Mouse (Mus musculus): ENCODE results near the gene Znhit2. TPM values are rescaled to one million over a fixed set of nuclear protein-coding genes. Genes with fewer than 3 reads are reported as not detected.

Znhit2 gene
- total and polyA plus RNA-seq, 3 experiments, result 27.0 to 37.3 TPM; not detected in 1

DNA sequence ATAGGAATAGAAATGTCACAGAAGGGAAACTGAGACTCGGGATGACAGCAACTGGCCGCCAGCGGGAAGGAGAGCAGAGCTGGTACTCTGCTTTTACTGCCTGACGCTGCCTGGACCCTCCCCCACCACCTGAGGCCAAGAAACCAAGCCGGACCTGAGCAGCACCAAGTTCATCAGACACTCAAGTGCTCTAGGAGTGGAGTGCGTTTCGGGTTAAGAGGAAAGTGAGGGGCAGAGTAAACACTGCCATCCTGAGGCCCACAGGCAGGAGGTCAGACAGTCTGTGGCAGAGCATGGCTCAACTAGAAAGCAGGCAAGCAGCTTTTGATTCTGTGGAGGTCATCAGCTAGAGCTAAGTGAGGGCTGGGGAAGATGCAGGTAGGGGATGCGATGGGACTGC is 37.9 kb upstream of the Znhit2 start:
- TF ChIP-seq MYB (IDR thresholded peaks at IDR 0.05; ENCODE audit: low read depth, low read length) (no peak), ZNF384 (IDR thresholded peaks at IDR 0.05; ENCODE audit: low read depth, low read length) (no peak), TCF12 (IDR thresholded peaks at IDR 0.05; ENCODE audit: low read depth, low read length) (no peak), TBP (IDR thresholded peaks at IDR 0.05; ENCODE audit: low read depth, low read length) (no peak), MEF2A (IDR thresholded peaks at IDR 0.05; ENCODE audit: extremely low read depth, insufficient replicate concordance, low read depth, low read length, poor library complexity, severe bottlenecking) (no peak), NRF1 (IDR thresholded peaks at IDR 0.05; ENCODE audit: insufficient read depth, low read depth, low read length, poor library complexity, severe bottlenecking) (no peak), KAT2A (conservative IDR thresholded peaks at IDR 0.05; ENCODE audit: low read depth, low read length) (no peak), MAFK (IDR thresholded peaks at IDR 0.05; ENCODE audit: borderline replicate concordance, low read depth, low read length) (no peak), USF2 (IDR thresholded peaks at IDR 0.05; ENCODE audit: borderline replicate concordance in 1 of 2, insufficient read depth in 1 of 2, low read depth in 1 of 2, low read length in 2 of 2) (no peak)

DNA sequence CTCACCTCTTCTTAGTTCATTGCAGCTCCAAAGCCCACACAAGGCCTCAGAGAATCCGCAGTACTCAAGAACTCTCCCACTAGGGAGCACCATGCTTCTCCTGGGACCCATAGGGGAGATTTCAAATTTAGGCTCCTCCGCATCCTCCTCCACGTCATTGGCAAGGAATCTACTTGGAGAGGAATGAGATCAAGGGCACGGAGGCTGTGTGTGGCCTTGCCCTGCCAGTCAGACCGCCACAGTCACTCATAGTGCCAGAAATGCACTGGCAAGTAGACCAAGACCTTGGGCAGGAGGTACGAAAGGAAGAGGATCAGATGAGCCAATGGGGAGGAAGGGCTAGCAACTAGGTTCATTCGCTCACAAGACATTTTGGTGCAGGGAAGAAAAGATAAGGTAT is 37.1 kb upstream of the Znhit2 start:
- Histone ChIP-seq H3K27me3 (ENCODE audit: control insufficient read depth in 1 of 2, insufficient read depth in 2 of 2, low read length in 2 of 2) (peaks cover 2% of the 10 kb centered on the region in 2 experiments; a peak in 3 of 4 replicates), H3K27ac (ENCODE audit: control insufficient read depth, low read depth, low read length) (no peak overlapping the region), H3K4me3 (ENCODE audit: control insufficient read depth in 1 of 2, insufficient read depth in 1 of 2, low read depth in 2 of 2, low read length in 2 of 2) (no peak overlapping the region), H3K9me3 (replicated peaks; ENCODE audit: insufficient read depth, low read length) (no peaks in the 10 kb centered on the region), H3K79me2 (ENCODE audit: control insufficient read depth, insufficient read depth, low read length, poor library complexity) (no peaks in the 10 kb centered on the region), H3K9ac (ENCODE audit: control insufficient read depth, low read depth, low read length, poor library complexity, severe bottlenecking) (no peak overlapping the region), H3K36me3 (ENCODE audit: control insufficient read depth in 1 of 2, insufficient read depth in 2 of 2, low read length in 2 of 2) (no peaks in the 10 kb centered on the region), H3K4me1 (ENCODE audit: control insufficient read depth in 1 of 2, insufficient read depth in 2 of 2, low read length in 2 of 2) (no peaks in the 10 kb centered on the region)
- no peak for TF ChIP-seq USF2 (IDR thresholded peaks at IDR 0.05; ENCODE audit: borderline replicate concordance in 1 of 2, insufficient read depth in 1 of 2, low read depth in 1 of 2, low read length in 2 of 2)
- no peak for TF ChIP-seq KAT2A (conservative IDR thresholded peaks at IDR 0.05; ENCODE audit: low read depth, low read length)
- TF ChIP-seq SMC3 (IDR thresholded peaks at IDR 0.05; ENCODE audit: low read depth, low read length), result no peak
- TF ChIP-seq E2F4 (IDR thresholded peaks at IDR 0.05; ENCODE audit: borderline replicate concordance, low read depth, low read length), result no peak
- TF ChIP-seq RCOR1 (IDR thresholded peaks at IDR 0.05; ENCODE audit: low read depth, low read length), result no peak
- TF ChIP-seq CHD1 (IDR thresholded peaks at IDR 0.05; ENCODE audit: low read depth, low read length), result no peak
- TF ChIP-seq CHD2 (IDR thresholded peaks at IDR 0.05; ENCODE audit: low read length), result no peak
- no peak for TF ChIP-seq POLR2AphosphoS5 (IDR thresholded peaks at IDR 0.05; ENCODE audit: borderline replicate concordance, low read depth, low read length)
- no peak for TF ChIP-seq NELFE (IDR thresholded peaks at IDR 0.05; ENCODE audit: low read depth, low read length)
- TF ChIP-seq MAZ (IDR thresholded peaks at IDR 0.05; ENCODE audit: low read depth, low read length), result no peak
- TF ChIP-seq TAL1 (IDR thresholded peaks at IDR 0.05; ENCODE audit: low read length), result no peak
- TF ChIP-seq CTCF (IDR thresholded peaks at IDR 0.05 in 2 of 3, conservative IDR thresholded peaks at IDR 0.05 in 1 of 3; ENCODE audit: control insufficient read depth in 1 of 3, insufficient read depth in 1 of 3, low read depth in 2 of 3, low read length in 3 of 3, poor library complexity in 1 of 3, severe bottlenecking in 1 of 3), result no peak
- no peak for TF ChIP-seq RAD21 (IDR thresholded peaks at IDR 0.05; ENCODE audit: low read depth, low read length)
- TF ChIP-seq JUND (IDR thresholded peaks at IDR 0.05; ENCODE audit: low read depth, low read length), result no peak
- no peak for TF ChIP-seq GATA1 (IDR thresholded peaks at IDR 0.05; ENCODE audit: low read depth, low read length)
- TF ChIP-seq TCF12 (IDR thresholded peaks at IDR 0.05; ENCODE audit: low read depth, low read length), result no peak
- no peak for TF ChIP-seq ELF1 (IDR thresholded peaks at IDR 0.05; ENCODE audit: low read depth, low read length)
- no peak for DNase-seq (ENCODE audit: low read depth, low spot score)

More for the DNA sequence above, 37.9 kb upstream of the Znhit2 start:
- no peak for DNase-seq (ENCODE audit: low read depth, low spot score)
- Histone ChIP-seq H3K9me3 (replicated peaks; ENCODE audit: insufficient read depth, low read length) (no peaks in the 10 kb centered on the region), H3K9ac (ENCODE audit: control insufficient read depth, low read depth, low read length, poor library complexity, severe bottlenecking) (no peak overlapping the region), H3K27me3 (ENCODE audit: control insufficient read depth in 1 of 2, insufficient read depth in 2 of 2, low read length in 2 of 2) (peaks cover under 1 to 2% of the 10 kb centered on the region in 2 experiments; a peak in 3 of 4 replicates), H3K4me3 (ENCODE audit: control insufficient read depth in 1 of 2, insufficient read depth in 1 of 2, low read depth in 2 of 2, low read length in 2 of 2) (no peak overlapping the region), H3K36me3 (ENCODE audit: control insufficient read depth in 1 of 2, insufficient read depth in 2 of 2, low read length in 2 of 2) (peaks cover 0 to 5% of the 10 kb centered on the region in 2 experiments; a peak in 2 of 4 replicates), H3K27ac (ENCODE audit: control insufficient read depth, low read depth, low read length) (no peak overlapping the region), H3K4me1 (ENCODE audit: control insufficient read depth in 1 of 2, insufficient read depth in 2 of 2, low read length in 2 of 2) (peaks cover 0 to under 1% of the 10 kb centered on the region in 2 experiments; a peak in 1 of 4 replicates), H3K79me2 (ENCODE audit: control insufficient read depth, insufficient read depth, low read length, poor library complexity) (no peaks in the 10 kb centered on the region)

Measured in MEL (cell line).